Mouse (Mus musculus) neural tube, embryonic 11.5 days (tissue): Measurements from ENCODE around the gene Tvp23b. TPM values are rescaled to one million over a fixed set of nuclear protein-coding genes. Genes with fewer than 3 reads are reported as not detected.
A peak's percentile ranks its signal among the peaks of the same experiment; 100 is the strongest.

Experiments used
- ATAC-seq: fragments of 200-750 bp; cut with Nextera tagmentation; 2 replicates; pipeline ENCODE4 v1.8.0; 2017; ENCODE audit warnings: moderate number of reproducible peaks, mild to moderate bottlenecking, moderate TSS enrichment, moderate library complexity; ENCODE audit not compliant: insufficient read depth, low FRiP score, low TSS enrichment
- DNase-seq: peaks from one replicate; pipeline ENCODE4 v3.0.0-alpha.2; 2015; ENCODE audit warnings: low spot score
- H3K27ac ChIP-seq: fragments of 300-500 bp; sonication (generic); 2 replicates; pipeline ENCODE4 v1.5.1; 2014; ENCODE audit warnings: low read depth, mild to moderate bottlenecking, low read length
- H3K27me3 ChIP-seq: fragments of 300-500 bp; sonication (generic); 2 replicates; pipeline ENCODE4 v1.6.1; 2014; ENCODE audit warnings: mild to moderate bottlenecking, low read length, mixed read lengths; ENCODE audit not compliant: control insufficient read depth, insufficient read depth
- H3K36me3 ChIP-seq: fragments of 300-500 bp; sonication (generic); 2 replicates; pipeline ENCODE4 v1.6.1; 2014; ENCODE audit warnings: mild to moderate bottlenecking, low read length, moderate library complexity, mixed read lengths; ENCODE audit not compliant: control insufficient read depth, insufficient read depth
- H3K4me1 ChIP-seq: fragments of 300-500 bp; sonication (generic); 2 replicates; pipeline ENCODE4 v1.6.1; 2014; ENCODE audit warnings: low read length, mixed read lengths; ENCODE audit not compliant: control insufficient read depth, insufficient read depth
- H3K4me2 ChIP-seq: fragments of 300-500 bp; sonication (generic); 2 replicates; pipeline ENCODE4 v1.6.1; 2014; ENCODE audit warnings: low read depth, mild to moderate bottlenecking, moderate library complexity
- H3K4me3 ChIP-seq: fragments of 300-500 bp; sonication (generic); 2 replicates; pipeline ENCODE4 v1.5.1; 2014; ENCODE audit warnings: low read depth, low read length
- H3K9ac ChIP-seq: fragments of 300-500 bp; sonication (generic); 2 replicates; pipeline ENCODE4 v1.6.1; 2014; ENCODE audit warnings: mild to moderate bottlenecking, low read length
- H3K9me3 ChIP-seq: fragments of 300-500 bp; sonication (generic); 2 replicates; pipeline ENCODE4 v1.6.1; 2016; ENCODE audit warnings: low read length; ENCODE audit not compliant: control insufficient read depth
- WGBS: fragments of 180-500 bp; shearing (Covaris S2); extraction: QIAGEN DNeasy Blood & Tissue Kit; methylation state at CpG from one replicate; pipeline ENCODE4 v1.1.7; 2014; 5-methylcytosine and 5-hydroxymethylcytosine counted together
- polyA plus RNA-seq: library from polyadenylated mRNA; unstranded; fragments of >200 nt; fragmentation: Nextera tagmentation; extraction: Ambion mirVana; gene quantifications from 2 replicates; pipeline ENCODE4 v1.2.1, GENCODE M21; 2014

Gene Tvp23b
- polyA plus RNA-seq, 1 experiment from 2014 or later, result 43.1 TPM

- no peak overlapping the region for H3K9ac ChIP-seq
- no peak overlapping the region for H3K4me2 ChIP-seq
- H3K4me1 ChIP-seq, result no peaks in the 10 kb centered on the region
- WGBS, result 98% methylated on average over 1 of the region's 1 CpGs
- no peak overlapping the region for H3K27ac ChIP-seq
- no peak overlapping the region for H3K4me3 ChIP-seq
- no peaks in the 10 kb centered on the region for H3K27me3 ChIP-seq
- ATAC-seq (no peak), DNase-seq (no peak)
- no peaks in the 10 kb centered on the region for H3K9me3 ChIP-seq
- no peaks in the 10 kb centered on the region for H3K36me3 ChIP-seq
These were observed 1.9 kb upstream of the Tvp23b start for GRCm38 (mm10) chr11:62877391-62877790.

DNA sequence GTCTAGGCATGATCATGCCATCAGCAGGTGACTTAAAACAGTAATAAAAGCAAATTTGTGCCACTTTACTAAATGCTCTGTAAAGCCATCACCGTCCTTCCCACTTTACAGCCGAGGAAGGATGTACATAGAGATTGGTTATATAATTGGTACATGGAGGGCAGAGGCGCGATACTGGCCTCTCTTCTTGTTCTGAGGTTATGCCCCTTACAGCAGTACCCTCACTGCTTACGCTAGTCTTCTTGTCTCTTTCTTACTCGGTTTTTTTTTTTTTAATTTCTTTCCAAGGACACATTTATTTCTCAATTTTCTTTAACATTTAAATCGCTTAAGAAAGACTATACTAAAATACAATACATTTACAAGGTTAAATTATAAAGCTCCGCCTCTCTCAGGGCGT is 527 bp upstream of the Tvp23b start:
- Histone ChIP-seq H3K9ac (no peak overlapping the region), H3K9me3 (no peaks in the 10 kb centered on the region), H3K4me2 (peak overlapping the region; percentile 35), H3K27ac (no peak overlapping the region), H3K36me3 (no peaks in the 10 kb centered on the region), H3K4me3 (peak overlapping the region; percentile 73), H3K4me1 (no peaks in the 10 kb centered on the region), H3K27me3 (no peaks in the 10 kb centered on the region)
- no peak for DNase-seq
- 31% methylated on average over 9 of the region's 9 CpGs for WGBS
- ATAC-seq, result peak; percentile 25; the same call in 1 of the 2 replicates

GRCm38 (mm10) chr11:62883407-62883806 is 4.2 kb downstream of the Tvp23b start:
- ATAC-seq (no peak), DNase-seq (no peak)
- Histone ChIP-seq H3K9me3 (no peaks in the 10 kb centered on the region), H3K4me3 (no peak overlapping the region), H3K36me3 (no peaks in the 10 kb centered on the region), H3K27me3 (no peaks in the 10 kb centered on the region), H3K4me2 (no peak overlapping the region), H3K27ac (no peak overlapping the region), H3K4me1 (no peaks in the 10 kb centered on the region), H3K9ac (no peak overlapping the region)
- WGBS, result 96% methylated on average over 8 of the region's 8 CpGs

GRCm38 (mm10) chr11:62885323-62885722 is 6.1 kb downstream of the Tvp23b start:
- no peak overlapping the region for H3K4me2 ChIP-seq
- no peaks in the 10 kb centered on the region for H3K9me3 ChIP-seq
- H3K27me3 ChIP-seq, result no peaks in the 10 kb centered on the region
- WGBS, result 70% methylated on average over 5 of the region's 5 CpGs
- H3K36me3 ChIP-seq, result no peaks in the 10 kb centered on the region
- no peak overlapping the region for H3K9ac ChIP-seq
- no peaks in the 10 kb centered on the region for H3K4me1 ChIP-seq
- H3K27ac ChIP-seq, result no peak overlapping the region
- DNase-seq, result peak; percentile 6
- no peak overlapping the region for H3K4me3 ChIP-seq
- no peak for ATAC-seq

DNA sequence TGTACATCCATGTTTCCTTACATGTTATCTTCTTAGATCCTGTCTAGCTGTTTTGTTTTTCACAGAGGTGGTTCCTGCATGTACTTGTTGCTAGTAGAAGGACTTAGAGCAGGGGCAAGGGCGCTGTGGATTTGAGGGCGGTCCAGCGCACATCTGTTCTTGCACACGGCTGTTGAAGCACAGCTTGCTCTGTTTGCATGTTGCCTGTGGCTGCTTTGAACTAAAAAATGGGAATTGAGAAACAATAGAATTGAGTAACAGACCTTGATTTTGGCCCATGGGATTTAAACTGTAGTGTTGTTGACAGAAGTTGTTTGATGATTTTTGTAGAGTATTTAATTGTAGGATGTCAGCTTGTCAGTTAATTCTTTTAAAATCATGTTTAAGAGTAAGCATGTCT is 11.5 kb downstream of the Tvp23b start:
- Histone ChIP-seq H3K36me3 (no peaks in the 10 kb centered on the region; the same call in 1 of the 2 replicates), H3K4me1 (no peaks in the 10 kb centered on the region), H3K4me2 (no peak overlapping the region), H3K9me3 (no peaks in the 10 kb centered on the region), H3K27ac (no peak overlapping the region), H3K4me3 (no peak overlapping the region), H3K9ac (no peak overlapping the region), H3K27me3 (no peaks in the 10 kb centered on the region)
- DNase-seq, result no peak
- no peak for ATAC-seq
- 89% methylated on average over 4 of the region's 4 CpGs for WGBS

GRCm38 (mm10) chr11:62891763-62892162 is 12.5 kb downstream of the Tvp23b start:
- H3K9me3 ChIP-seq, result no peaks in the 10 kb centered on the region
- 93% methylated on average over 11 of the region's 11 CpGs for WGBS
- H3K27me3 ChIP-seq, result no peaks in the 10 kb centered on the region
- H3K4me2 ChIP-seq, result no peak overlapping the region
- no peaks in the 10 kb centered on the region for H3K4me1 ChIP-seq
- H3K27ac ChIP-seq, result no peak overlapping the region
- H3K36me3 ChIP-seq, result no peaks in the 10 kb centered on the region; the same call in 1 of the 2 replicates
- no peak overlapping the region for H3K9ac ChIP-seq
- ATAC-seq (no peak), DNase-seq (no peak)
- H3K4me3 ChIP-seq, result no peak overlapping the region

DNA sequence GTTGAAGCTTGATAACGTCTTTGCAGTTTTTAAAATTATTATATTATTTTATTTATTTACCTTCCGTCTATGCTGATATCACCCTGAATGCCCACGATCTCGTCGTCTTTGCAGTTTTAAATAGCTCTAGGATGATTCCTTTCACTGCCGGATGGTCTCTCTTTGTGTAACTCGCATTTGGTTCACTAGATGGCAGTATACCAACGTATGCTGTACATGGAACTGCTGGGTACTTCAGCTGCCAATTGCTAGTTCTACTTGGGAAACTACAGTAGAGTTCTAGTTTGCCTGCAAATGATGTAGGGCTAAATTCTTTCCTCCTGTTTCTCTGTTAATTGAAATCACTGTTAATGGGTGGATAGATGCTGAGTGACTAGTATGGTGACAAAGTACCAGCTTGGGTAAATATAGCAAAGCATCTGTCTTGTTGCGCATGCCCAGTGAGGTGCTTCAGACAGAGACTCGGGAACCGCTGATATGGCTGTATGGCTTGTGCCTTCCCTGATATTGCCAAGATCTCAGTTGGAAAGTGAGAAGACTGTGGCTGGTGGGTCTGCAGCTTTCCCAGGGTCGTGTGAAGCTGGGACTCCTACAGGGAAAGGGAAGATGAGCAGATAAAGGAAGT is 22.6 kb downstream of the Tvp23b start:
- DNase-seq, result peak; percentile 53
- Histone ChIP-seq H3K27me3 (no peaks in the 10 kb centered on the region), H3K4me1 (no peaks in the 10 kb centered on the region), H3K4me3 (no peak overlapping the region), H3K36me3 (no peaks in the 10 kb centered on the region; the same call in 1 of the 2 replicates), H3K9ac (no peak overlapping the region), H3K4me2 (no peak overlapping the region), H3K9me3 (no peaks in the 10 kb centered on the region), H3K27ac (no peak overlapping the region)
- WGBS, result 41% methylated on average over 12 of the region's 12 CpGs
- ATAC-seq, result no peak

- no peak for ATAC-seq
- DNase-seq, result no peak
- H3K9me3 ChIP-seq, result no peaks in the 10 kb centered on the region
- no peaks in the 10 kb centered on the region for H3K4me1 ChIP-seq
- 76% methylated on average over 6 of the region's 6 CpGs for WGBS
- H3K9ac ChIP-seq, result no peak overlapping the region
- no peaks in the 10 kb centered on the region for H3K27me3 ChIP-seq
- H3K27ac ChIP-seq, result no peak overlapping the region
- H3K36me3 ChIP-seq, result no peaks in the 10 kb centered on the region
- H3K4me3 ChIP-seq, result no peak overlapping the region
- no peak overlapping the region for H3K4me2 ChIP-seq
These were observed 24.7 kb downstream of the Tvp23b start for GRCm38 (mm10) chr11:62903871-62904495.

DNA sequence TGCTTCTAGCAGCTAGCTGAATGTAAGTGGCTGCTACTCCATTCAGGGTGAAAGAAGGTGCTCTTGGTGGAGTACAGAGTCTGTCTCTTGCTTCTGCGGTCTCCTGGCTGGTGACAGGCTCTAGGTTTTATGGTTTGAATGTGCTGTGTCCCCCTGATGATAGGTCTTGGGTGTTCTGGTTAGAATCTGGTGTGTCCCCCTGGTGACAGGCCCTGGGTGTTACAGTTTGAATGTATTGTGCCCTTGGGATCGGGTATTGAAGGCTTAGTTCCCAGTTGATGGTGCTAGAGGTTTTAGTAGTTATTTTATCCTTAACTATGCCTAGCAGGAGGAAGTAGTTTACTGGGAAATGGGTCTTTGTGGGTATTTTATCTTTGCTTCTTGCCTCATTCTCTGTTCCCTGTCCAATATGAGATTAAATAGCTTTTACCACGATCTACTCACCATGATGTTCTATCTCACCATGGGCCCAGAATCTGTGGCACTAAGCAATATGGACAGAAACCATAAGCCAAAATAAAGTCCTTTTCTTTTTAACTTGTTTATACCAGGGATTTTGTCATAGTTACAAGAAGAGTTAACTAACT is 30.6 kb downstream of the Tvp23b start:
- H3K4me2 ChIP-seq, result no peak overlapping the region
- H3K27me3 ChIP-seq, result no peaks in the 10 kb centered on the region
- H3K36me3 ChIP-seq, result no peaks in the 10 kb centered on the region
- no peak overlapping the region for H3K9ac ChIP-seq
- WGBS, result 78% methylated on average over 3 of the region's 3 CpGs
- no peak for ATAC-seq
- H3K4me1 ChIP-seq, result no peaks in the 10 kb centered on the region
- H3K27ac ChIP-seq, result no peak overlapping the region
- H3K9me3 ChIP-seq, result no peaks in the 10 kb centered on the region
- DNase-seq, result no peak
- H3K4me3 ChIP-seq, result no peak overlapping the region
